Mouse (Mus musculus): ENCODE measurements around the gene Zfp704. TPM values are rescaled to one million over a fixed set of nuclear protein-coding genes. Genes with fewer than 3 reads are reported as not detected.

Zfp704 gene
- total and polyA plus RNA-seq, 3 experiments, result under 0.01 TPM; not detected in 2

- TF ChIP-seq POLR2AphosphoS5 (IDR thresholded peaks at IDR 0.05; ENCODE audit: borderline replicate concordance, low read depth, low read length) (no peak), USF2 (IDR thresholded peaks at IDR 0.05; ENCODE audit: borderline replicate concordance in 1 of 2, insufficient read depth in 1 of 2, low read depth in 1 of 2, low read length in 2 of 2) (no peak)
Observed at GRCm38 (mm10) chr3:9448541-9448940, 161.3 kb downstream of the Zfp704 start (continued).

DNA sequence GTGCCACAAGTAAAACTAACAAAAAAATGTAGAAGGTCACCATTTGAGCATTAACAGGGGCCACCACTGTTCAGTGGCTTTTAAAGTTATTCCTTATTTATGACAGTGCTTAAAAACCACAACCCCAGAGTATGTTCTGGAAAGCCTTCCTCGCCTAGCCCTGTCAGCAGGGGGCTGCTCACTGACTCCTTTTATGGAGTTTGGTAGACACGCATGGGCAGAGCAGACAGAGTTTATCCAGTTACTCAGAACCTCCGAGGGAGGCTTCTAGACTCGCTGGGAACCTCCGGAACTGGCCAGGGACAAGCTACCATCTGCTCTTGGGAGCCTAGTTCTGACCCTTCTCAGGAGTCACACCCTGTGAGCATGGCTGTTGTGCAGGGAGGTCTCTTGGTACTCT lies 165.3 kb downstream of the Zfp704 start:
- no peak for TF ChIP-seq MEF2A (IDR thresholded peaks at IDR 0.05; ENCODE audit: extremely low read depth, insufficient replicate concordance, low read depth, low read length, poor library complexity, severe bottlenecking)
- no peak for DNase-seq (ENCODE audit: low read depth, low spot score)

GRCm38 (mm10) chr3:9443981-9444380 lies 165.9 kb downstream of the Zfp704 start:
- Histone ChIP-seq H3K27ac (ENCODE audit: control insufficient read depth, low read depth, low read length) (no peak overlapping the region), H3K27me3 (ENCODE audit: control insufficient read depth in 1 of 2, insufficient read depth in 2 of 2, low read length in 2 of 2) (no peaks in the 10 kb centered on the region), H3K9ac (ENCODE audit: control insufficient read depth, low read depth, low read length, poor library complexity, severe bottlenecking) (no peak overlapping the region), H3K4me1 (ENCODE audit: control insufficient read depth in 1 of 2, insufficient read depth in 2 of 2, low read length in 2 of 2) (no peaks in the 10 kb centered on the region), H3K4me3 (ENCODE audit: control insufficient read depth in 1 of 2, insufficient read depth in 1 of 2, low read depth in 2 of 2, low read length in 2 of 2) (no peak overlapping the region), H3K36me3 (ENCODE audit: control insufficient read depth in 1 of 2, insufficient read depth in 2 of 2, low read length in 2 of 2) (no peaks in the 10 kb centered on the region), H3K79me2 (ENCODE audit: control insufficient read depth, insufficient read depth, low read length, poor library complexity) (no peaks in the 10 kb centered on the region), H3K9me3 (replicated peaks; ENCODE audit: insufficient read depth, low read length) (no peaks in the 10 kb centered on the region)
- no peak for DNase-seq (ENCODE audit: low read depth, low spot score)
- no peak for TF ChIP-seq HCFC1 (IDR thresholded peaks at IDR 0.05; ENCODE audit: low read depth, low read length)
- TF ChIP-seq EP300 (IDR thresholded peaks at IDR 0.05; ENCODE audit: low read depth in 1 of 2, low read length in 2 of 2), result no peak
- TF ChIP-seq BHLHE40 (IDR thresholded peaks at IDR 0.05; ENCODE audit: borderline replicate concordance, low read depth, low read length), result no peak
- no peak for TF ChIP-seq ELF1 (IDR thresholded peaks at IDR 0.05; ENCODE audit: low read depth, low read length)
- no peak for TF ChIP-seq TBP (IDR thresholded peaks at IDR 0.05; ENCODE audit: low read depth, low read length)
- TF ChIP-seq ZNF384 (IDR thresholded peaks at IDR 0.05; ENCODE audit: low read depth, low read length), result no peak
- no peak for TF ChIP-seq NRF1 (IDR thresholded peaks at IDR 0.05; ENCODE audit: insufficient read depth, low read depth, low read length, poor library complexity, severe bottlenecking)
- no peak for TF ChIP-seq GATA1 (IDR thresholded peaks at IDR 0.05; ENCODE audit: low read depth, low read length)
- no peak for TF ChIP-seq POLR2A (IDR thresholded peaks at IDR 0.05; ENCODE audit: control insufficient read depth in 1 of 2, insufficient read depth in 1 of 2, low read depth in 1 of 2, low read length in 2 of 2, poor library complexity in 1 of 2)
- no peak for TF ChIP-seq ETS1 (IDR thresholded peaks at IDR 0.05; ENCODE audit: low read depth, low read length)
- TF ChIP-seq MAX (IDR thresholded peaks at IDR 0.05; ENCODE audit: low read length), result no peak
- TF ChIP-seq ZMIZ1 (IDR thresholded peaks at IDR 0.05; ENCODE audit: low read depth, low read length), result no peak
- TF ChIP-seq POLR2AphosphoS5 (IDR thresholded peaks at IDR 0.05; ENCODE audit: borderline replicate concordance, low read depth, low read length), result no peak
- TF ChIP-seq CHD2 (IDR thresholded peaks at IDR 0.05; ENCODE audit: low read length), result no peak
- TF ChIP-seq ZKSCAN1 (IDR thresholded peaks at IDR 0.05; ENCODE audit: low read depth, low read length), result no peak

More for the DNA sequence above, 165.3 kb downstream of the Zfp704 start:
- Histone ChIP-seq H3K9me3 (replicated peaks; ENCODE audit: insufficient read depth, low read length) (no peaks in the 10 kb centered on the region), H3K27ac (ENCODE audit: control insufficient read depth, low read depth, low read length) (no peak overlapping the region), H3K4me3 (ENCODE audit: control insufficient read depth in 1 of 2, insufficient read depth in 1 of 2, low read depth in 2 of 2, low read length in 2 of 2) (no peak overlapping the region), H3K79me2 (ENCODE audit: control insufficient read depth, insufficient read depth, low read length, poor library complexity) (no peaks in the 10 kb centered on the region), H3K9ac (ENCODE audit: control insufficient read depth, low read depth, low read length, poor library complexity, severe bottlenecking) (no peak overlapping the region), H3K27me3 (ENCODE audit: control insufficient read depth in 1 of 2, insufficient read depth in 2 of 2, low read length in 2 of 2) (no peaks in the 10 kb centered on the region), H3K36me3 (ENCODE audit: control insufficient read depth in 1 of 2, insufficient read depth in 2 of 2, low read length in 2 of 2) (no peaks in the 10 kb centered on the region), H3K4me1 (ENCODE audit: control insufficient read depth in 1 of 2, insufficient read depth in 2 of 2, low read length in 2 of 2) (no peaks in the 10 kb centered on the region)

Measured in MEL (cell line).